Mouse (Mus musculus) lung, embryonic 14.5 days (tissue): Measurements from ENCODE around the gene Pla2g7. TPM values are rescaled to one million over a fixed set of nuclear protein-coding genes. Genes with fewer than 3 reads are reported as not detected.

Experiments used
- ATAC-seq: fragments of 200-750 bp; cut with Nextera tagmentation; 2 replicates; pipeline ENCODE4 v1.8.0; 2017; ENCODE audit warnings: mild to moderate bottlenecking, moderate TSS enrichment, moderate library complexity; ENCODE audit not compliant: insufficient read depth
- DNase-seq: peaks from one replicate; pipeline ENCODE4 v3.0.0-alpha.2; 2015
- H3K27ac ChIP-seq: fragments of 300-500 bp; sonication (generic); 2 replicates; pipeline ENCODE4 v1.5.1; 2014; ENCODE audit warnings: low read depth, mild to moderate bottlenecking, moderate library complexity
- H3K27me3 ChIP-seq: fragments of 300-500 bp; sonication (generic); 2 replicates; pipeline ENCODE4 v1.6.1; 2014; ENCODE audit warnings: low read length, control low read depth; ENCODE audit not compliant: insufficient read depth
- H3K36me3 ChIP-seq: fragments of 300-500 bp; sonication (generic); 2 replicates; pipeline ENCODE4 v1.6.1; 2014; ENCODE audit warnings: control low read depth; ENCODE audit not compliant: insufficient read depth
- H3K4me1 ChIP-seq: fragments of 300-500 bp; sonication (generic); 2 replicates; pipeline ENCODE4 v1.6.1; 2014; ENCODE audit warnings: antibody characterized with exemption, control low read depth; ENCODE audit not compliant: insufficient read depth
- H3K4me2 ChIP-seq: fragments of 300-500 bp; sonication (generic); 2 replicates; pipeline ENCODE4 v1.6.1; 2014; ENCODE audit warnings: mild to moderate bottlenecking
- H3K4me3 ChIP-seq: fragments of 300-500 bp; sonication (generic); 2 replicates; pipeline ENCODE4 v1.5.1; 2014; ENCODE audit warnings: low read depth, low read length
- H3K9ac ChIP-seq: fragments of 300-500 bp; sonication (generic); 2 replicates; pipeline ENCODE4 v1.6.1; 2014
- H3K9me3 ChIP-seq: fragments of 300-500 bp; sonication (generic); 2 replicates; pipeline ENCODE4 v1.6.1; 2016; ENCODE audit warnings: low read depth, low read length, control low read depth
- CTCF ChIP-seq: IDR thresholded peaks from 2 replicates; pipeline ENCODE4 v1.5.1; 2016; ENCODE audit warnings: antibody characterized with exemption, low read depth
- WGBS: fragments of 180-500 bp; shearing (Covaris S2); extraction: QIAGEN DNeasy Blood & Tissue Kit; methylation state at CpG from one replicate; pipeline ENCODE4 v1.1.7; 2014; 5-methylcytosine and 5-hydroxymethylcytosine counted together
- polyA plus RNA-seq: library from polyadenylated mRNA; unstranded; fragments of >200 nt; fragmentation: Nextera tagmentation; extraction: Ambion mirVana; gene quantifications from 2 replicates; pipeline ENCODE4 v1.2.1, GENCODE M21; 2014

The Pla2g7 gene
- polyA plus RNA-seq, 1 experiment from 2014 or later = 14.9 TPM

- H3K36me3 ChIP-seq = no peaks in the 10 kb centered on the region
- peak within 1 kb of the TSS; percentile 70 for H3K4me2 ChIP-seq
- H3K4me1 ChIP-seq = no peaks in the 10 kb centered on the region; the same call in 1 of the 2 replicates
- no peak for TF ChIP-seq CTCF
- H3K27ac ChIP-seq = no peak within 1 kb of the TSS
- DNase-seq (peak; percentile 35), ATAC-seq (peak; percentile 38; the same call in 1 of the 2 replicates)
- no peaks in the 10 kb centered on the region for H3K9me3 ChIP-seq
- 2% methylated on average over 83 of the region's 83 CpGs for WGBS
- H3K27me3 ChIP-seq = peaks cover 29% of the 10 kb centered on the region
- peak within 1 kb of the TSS; percentile 32 for H3K9ac ChIP-seq
- H3K4me3 ChIP-seq = peak within 1 kb of the TSS; percentile 34
Measured at GRCm38 (mm10) chr17:43629496-43630426, 61.9 kb downstream of the Pla2g7 start, which contains the start of gene Tdrd6. Gene Tdrd6, minus strand, starts transcription at chr17:43630299.

GRCm38 (mm10) chr17:43630427-43630760, 62.5 kb downstream of the Pla2g7 start:
- 40% methylated on average over 13 of the region's 13 CpGs for WGBS
- no peaks in the 10 kb centered on the region; the same call in 1 of the 2 replicates for H3K4me1 ChIP-seq
- H3K9me3 ChIP-seq = no peaks in the 10 kb centered on the region
- no peaks in the 10 kb centered on the region for H3K36me3 ChIP-seq
- H3K27ac ChIP-seq = no peak overlapping the region
- no peak for TF ChIP-seq CTCF
- H3K4me2 ChIP-seq = peak overlapping the region; percentile 70
- H3K27me3 ChIP-seq = peaks cover 29% of the 10 kb centered on the region
- DNase-seq (peak; percentile 15), ATAC-seq (0 out of 2 replicates have a peak, but pooled peaks have one; percentile 4)
- H3K9ac ChIP-seq = peak overlapping the region; percentile 32
- H3K4me3 ChIP-seq = peak overlapping the region; percentile 34

- no peak overlapping the region for H3K27ac ChIP-seq
- 90% methylated on average over 4 of the region's 4 CpGs for WGBS
- TF ChIP-seq CTCF = no peak
Measured at GRCm38 (mm10) chr17:43637146-43637545, 69.2 kb downstream of the Pla2g7 start.

GRCm38 (mm10) chr17:43640825-43641224, 72.9 kb downstream of the Pla2g7 start:
- no peaks in the 10 kb centered on the region for H3K27me3 ChIP-seq
- H3K4me3 ChIP-seq = no peak overlapping the region
- WGBS = 89% methylated on average over 1 of the region's 1 CpGs
- no peaks in the 10 kb centered on the region for H3K36me3 ChIP-seq
- TF ChIP-seq CTCF = peak; percentile 14; the same call in 1 of the 2 replicates
- no peak for ATAC-seq
- no peaks in the 10 kb centered on the region for H3K9me3 ChIP-seq
- no peak overlapping the region for H3K27ac ChIP-seq
- no peak for DNase-seq
- H3K9ac ChIP-seq = no peak overlapping the region
- H3K4me1 ChIP-seq = no peaks in the 10 kb centered on the region
- H3K4me2 ChIP-seq = no peak overlapping the region

More at GRCm38 (mm10) chr17:43637146-43637545, 69.2 kb downstream of the Pla2g7 start:
- no peaks in the 10 kb centered on the region for H3K9me3 ChIP-seq
- no peaks in the 10 kb centered on the region for H3K36me3 ChIP-seq
- no peaks in the 10 kb centered on the region for H3K27me3 ChIP-seq
- H3K4me2 ChIP-seq = no peak overlapping the region
- no peak overlapping the region for H3K4me3 ChIP-seq
- DNase-seq = no peak
- no peak overlapping the region for H3K9ac ChIP-seq
- no peak for ATAC-seq
- H3K4me1 ChIP-seq = no peaks in the 10 kb centered on the region

GRCm38 (mm10) chr17:43643191-43643590, 75.3 kb downstream of the Pla2g7 start:
- WGBS = 67% methylated on average over 7 of the region's 7 CpGs

GRCm38 (mm10) chr17:43644375-43644774, 76.5 kb downstream of the Pla2g7 start:
- H3K27ac ChIP-seq = no peak overlapping the region
- TF ChIP-seq CTCF = no peak
- H3K4me1 ChIP-seq = no peaks in the 10 kb centered on the region
- ATAC-seq (peak; percentile 82), DNase-seq (peak; percentile 76)
- H3K4me2 ChIP-seq = no peak overlapping the region
- no peak overlapping the region for H3K4me3 ChIP-seq
- H3K27me3 ChIP-seq = no peaks in the 10 kb centered on the region
- H3K36me3 ChIP-seq = 0 out of 2 replicates have a peak, but pooled peaks cover 10% of the 10 kb centered on the region
- no peaks in the 10 kb centered on the region for H3K9me3 ChIP-seq
- H3K9ac ChIP-seq = no peak overlapping the region
- 42% methylated on average over 7 of the region's 7 CpGs for whole genome bisulfite sequencing

More at GRCm38 (mm10) chr17:43643191-43643590, 75.3 kb downstream of the Pla2g7 start:
- Histone ChIP-seq H3K4me3 (no peak overlapping the region), H3K4me2 (no peak overlapping the region), H3K9me3 (no peaks in the 10 kb centered on the region), H3K27me3 (no peaks in the 10 kb centered on the region), H3K27ac (no peak overlapping the region), H3K36me3 (0 out of 2 replicates have a peak, but pooled peaks cover 10% of the 10 kb centered on the region), H3K9ac (no peak overlapping the region), H3K4me1 (no peaks in the 10 kb centered on the region)
- no peak for TF ChIP-seq CTCF
- DNase-seq (no peak), ATAC-seq (no peak)

GRCm38 (mm10) chr17:43645136-43645535, 77.2 kb downstream of the Pla2g7 start:
- no peak overlapping the region for H3K9ac ChIP-seq
- H3K27ac ChIP-seq = no peak overlapping the region

More at GRCm38 (mm10) chr17:43645136-43645535, 77.2 kb downstream of the Pla2g7 start:
- ATAC-seq (no peak), DNase-seq (no peak)
- Histone ChIP-seq H3K36me3 (0 out of 2 replicates have a peak, but pooled peaks cover 10% of the 10 kb centered on the region), H3K4me1 (no peaks in the 10 kb centered on the region), H3K27me3 (no peaks in the 10 kb centered on the region), H3K9me3 (no peaks in the 10 kb centered on the region), H3K4me3 (no peak overlapping the region), H3K4me2 (no peak overlapping the region)
- WGBS = 90% methylated on average over 3 of the region's 3 CpGs
- TF ChIP-seq CTCF = no peak
